Mouse (Mus musculus): ENCODE results near the gene Olfr1383. TPM values are rescaled to one million over a fixed set of nuclear protein-coding genes. Genes with fewer than 3 reads are reported as not detected.
"Not testable (repeated sequence)": the region's sequence is repeated elsewhere in the genome, so short reads cannot be mapped to it uniquely, and the experiment has no call there.

Gene Olfr1383
- not detected in 2 replicates for total RNA-seq (2014; rRNA removed; ENCODE audit: low replicate concordance)
- polyA plus RNA-seq (2015; fragmentation: Nextera tagmentation; extraction: Ambion mirVana) = not detected in 2 replicates

DNA sequence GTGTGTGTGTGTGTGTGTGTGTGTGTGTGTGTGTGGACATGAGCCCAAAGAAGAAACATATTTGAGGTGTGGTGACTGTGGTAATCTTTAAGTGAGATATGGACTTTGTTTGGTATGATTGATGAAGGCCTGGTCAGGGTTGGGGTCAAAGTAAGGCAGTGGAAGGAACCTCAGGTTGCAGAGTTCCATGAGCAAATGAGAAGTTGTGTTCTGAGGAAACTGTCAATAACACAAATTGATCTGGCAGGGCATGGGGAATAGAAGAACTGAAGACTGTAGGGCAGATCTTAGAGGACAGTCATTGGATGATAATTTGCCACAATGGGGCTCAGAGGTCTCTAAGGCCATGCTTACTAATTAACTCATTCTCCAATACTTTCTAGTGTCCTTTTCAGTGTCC, at the start of gene Olfr1383:
TSS of gene Olfr1383 (plus strand) at position 301 of the 400 bp plus-strand sequence.
- no peaks in the 10 kb centered on the region for H3K9me3 ChIP-seq (replicated peaks; ENCODE audit: control insufficient read depth, low read length)
- no peak within 1 kb of the TSS for H3K9ac ChIP-seq (replicated peaks; ENCODE audit: low read depth, low read length)
- H3K27ac ChIP-seq (ENCODE audit: low read depth) = no peak within 1 kb of the TSS
- DNase-seq (ENCODE audit: low spot score) (no peak), ATAC-seq (ENCODE audit: insufficient read depth, low read depth) (no peak)
- H3K4me2 ChIP-seq (ENCODE audit: low read depth, low read length) = no peak within 1 kb of the TSS
- H3K4me1 ChIP-seq (ENCODE audit: control insufficient read depth, insufficient read depth) = no peaks in the 10 kb centered on the region
- no peaks in the 10 kb centered on the region for H3K36me3 ChIP-seq (replicated peaks; ENCODE audit: control insufficient read depth, insufficient read depth, low read length)
- TF ChIP-seq CTCF (IDR thresholded peaks at IDR 0.05; ENCODE audit: low read depth) (no peak), EP300 (IDR thresholded peaks at IDR 0.05; ENCODE audit: low read depth) (no peak)
- H3K4me3 ChIP-seq (ENCODE audit: low read depth, low read length) = no peak within 1 kb of the TSS
- no peaks in the 10 kb centered on the region for H3K27me3 ChIP-seq (ENCODE audit: control insufficient read depth, insufficient read depth, low read length)

DNA sequence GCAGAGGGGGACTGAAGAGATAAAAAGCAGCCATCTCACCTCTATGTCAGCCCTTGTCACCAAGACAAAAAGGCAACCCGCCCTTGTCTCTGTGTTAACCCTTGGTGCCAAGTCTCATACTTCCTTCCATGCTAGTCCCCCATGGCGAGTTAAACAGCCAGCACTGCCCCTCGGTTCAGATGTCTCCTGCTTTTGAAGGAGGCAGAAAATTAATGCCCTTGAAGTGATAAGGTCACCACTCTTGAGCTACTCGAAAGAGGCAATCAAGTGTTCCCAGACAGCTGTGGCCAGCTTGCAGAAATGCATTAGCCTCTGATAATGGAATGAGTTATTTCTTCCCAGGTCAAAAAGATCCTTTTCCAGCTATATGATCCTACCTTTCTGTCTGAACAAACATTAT, 33.5 kb upstream of the Olfr1383 start:
- ATAC-seq (ENCODE audit: insufficient read depth, low read depth) = no peak
- H3K4me3 ChIP-seq (ENCODE audit: low read depth, low read length) = no peak overlapping the region
- DNase-seq (ENCODE audit: low spot score) = no peak
- H3K27me3 ChIP-seq (ENCODE audit: control insufficient read depth, insufficient read depth, low read length) = no peaks in the 10 kb centered on the region
- no peaks in the 10 kb centered on the region for H3K36me3 ChIP-seq (replicated peaks; ENCODE audit: control insufficient read depth, insufficient read depth, low read length)
- 30% methylated on average over 4 of the region's 4 CpGs for WGBS
- H3K9ac ChIP-seq (replicated peaks; ENCODE audit: low read depth, low read length) = no peak overlapping the region
- no peak overlapping the region for H3K27ac ChIP-seq (ENCODE audit: low read depth)
- no peaks in the 10 kb centered on the region for H3K4me1 ChIP-seq (ENCODE audit: control insufficient read depth, insufficient read depth)
- H3K9me3 ChIP-seq (replicated peaks; ENCODE audit: control insufficient read depth, low read length) = no peaks in the 10 kb centered on the region
- TF ChIP-seq EP300 (IDR thresholded peaks at IDR 0.05; ENCODE audit: low read depth) = no peak
- TF ChIP-seq CTCF (IDR thresholded peaks at IDR 0.05; ENCODE audit: low read depth) = no peak
- H3K4me2 ChIP-seq (ENCODE audit: low read depth, low read length) = no peak overlapping the region

DNA sequence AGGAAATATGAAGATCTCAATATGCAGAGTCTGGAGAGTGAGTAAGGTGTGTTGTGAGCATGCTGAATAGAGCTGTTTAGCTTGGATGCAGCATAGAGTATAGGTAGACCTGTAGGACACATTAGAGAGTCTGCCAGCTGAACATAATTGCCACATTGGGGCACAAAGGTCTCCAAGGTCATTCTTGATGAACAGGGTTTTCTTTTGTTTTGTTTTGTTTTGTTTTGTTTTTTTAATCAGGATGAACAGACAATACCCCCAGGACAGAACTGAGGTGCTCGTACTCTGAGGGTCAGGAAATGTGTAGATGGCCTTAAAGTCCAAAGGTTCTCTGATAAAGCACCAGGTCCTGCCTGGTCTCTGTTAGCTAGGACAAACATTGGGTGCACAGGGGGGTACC, 30.7 kb upstream of the Olfr1383 start, which contains the start of gene Olfr1385:
TSS of gene Olfr1385 (plus strand) at position 301 of the 400 bp plus-strand sequence.
- not testable (repeated sequence) for H3K9ac ChIP-seq (replicated peaks; ENCODE audit: low read depth, low read length); H3K4me3 ChIP-seq (ENCODE audit: low read depth, low read length); H3K27ac ChIP-seq (ENCODE audit: low read depth); H3K9me3 ChIP-seq (replicated peaks; ENCODE audit: control insufficient read depth, low read length); ATAC-seq (ENCODE audit: insufficient read depth, low read depth); H3K4me1 ChIP-seq (ENCODE audit: control insufficient read depth, insufficient read depth); H3K4me2 ChIP-seq (ENCODE audit: low read depth, low read length); DNase-seq (ENCODE audit: low spot score); H3K27me3 ChIP-seq (ENCODE audit: control insufficient read depth, insufficient read depth, low read length); H3K36me3 ChIP-seq (replicated peaks; ENCODE audit: control insufficient read depth, insufficient read depth, low read length)
- 58% methylated on average over 1 of the region's 1 CpGs for WGBS

DNA sequence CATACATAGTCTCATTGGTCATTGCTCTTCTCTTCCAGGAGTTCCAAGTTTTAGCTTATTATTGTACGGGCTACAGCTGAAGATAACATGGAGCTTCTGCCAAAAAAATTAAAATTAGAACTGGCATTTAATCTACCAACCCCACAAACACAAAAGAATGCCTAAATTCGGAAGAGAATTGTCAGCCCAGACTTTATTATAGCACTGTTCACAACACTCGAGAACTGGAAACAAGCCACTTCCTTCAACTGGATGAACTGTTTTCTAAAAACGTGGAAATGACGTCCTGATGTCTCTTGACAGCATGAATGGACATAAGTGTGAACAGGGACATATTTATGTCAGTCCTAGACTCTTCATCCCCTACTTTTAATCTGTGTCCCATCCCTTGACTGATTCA, 1.4 kb upstream of the Olfr1383 start:
- H3K27ac ChIP-seq (ENCODE audit: low read depth) = no peak overlapping the region
- H3K9me3 ChIP-seq (replicated peaks; ENCODE audit: control insufficient read depth, low read length) = no peaks in the 10 kb centered on the region
- ATAC-seq (ENCODE audit: insufficient read depth, low read depth) = no peak
- no peak for DNase-seq (ENCODE audit: low spot score)
- WGBS = 48% methylated on average over 5 of the region's 5 CpGs
- no peak overlapping the region for H3K9ac ChIP-seq (replicated peaks; ENCODE audit: low read depth, low read length)
- TF ChIP-seq CTCF (IDR thresholded peaks at IDR 0.05; ENCODE audit: low read depth) (no peak), EP300 (IDR thresholded peaks at IDR 0.05; ENCODE audit: low read depth) (no peak)
- H3K36me3 ChIP-seq (replicated peaks; ENCODE audit: control insufficient read depth, insufficient read depth, low read length) = no peaks in the 10 kb centered on the region
- no peaks in the 10 kb centered on the region for H3K4me1 ChIP-seq (ENCODE audit: control insufficient read depth, insufficient read depth)
- H3K4me2 ChIP-seq (ENCODE audit: low read depth, low read length) = no peak overlapping the region
- no peaks in the 10 kb centered on the region for H3K27me3 ChIP-seq (ENCODE audit: control insufficient read depth, insufficient read depth, low read length)
- H3K4me3 ChIP-seq (ENCODE audit: low read depth, low read length) = no peak overlapping the region

DNA sequence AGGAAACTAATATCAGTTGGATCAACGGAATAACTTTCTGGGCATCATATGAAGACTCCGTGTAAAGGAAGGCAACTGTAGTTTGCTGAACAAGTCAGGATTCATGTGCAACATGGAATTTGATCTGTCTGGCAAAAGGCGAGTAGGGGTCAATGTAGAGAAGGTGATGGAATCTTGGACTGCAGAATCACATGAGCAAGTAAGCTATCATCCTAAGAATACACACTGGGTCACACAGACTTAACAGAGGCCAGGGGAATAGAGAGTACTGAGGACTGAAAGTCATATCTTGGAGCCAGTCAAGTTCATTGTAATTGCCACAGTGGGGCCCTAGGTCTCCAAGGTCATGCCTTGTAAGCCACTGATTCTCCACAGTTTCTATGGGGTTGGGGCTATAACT, 8.5 kb downstream of the Olfr1383 start, which contains the start of gene Olfr1382:
TSS of gene Olfr1382 (plus strand) at position 301 of the 400 bp plus-strand sequence.
- Histone ChIP-seq H3K27me3 (ENCODE audit: control insufficient read depth, insufficient read depth, low read length) (no peaks in the 10 kb centered on the region), H3K27ac (ENCODE audit: low read depth) (no peak within 1 kb of the TSS), H3K4me3 (ENCODE audit: low read depth, low read length) (no peak within 1 kb of the TSS), H3K4me1 (ENCODE audit: control insufficient read depth, insufficient read depth) (no peaks in the 10 kb centered on the region), H3K4me2 (ENCODE audit: low read depth, low read length) (no peak within 1 kb of the TSS), H3K9ac (replicated peaks; ENCODE audit: low read depth, low read length) (no peak within 1 kb of the TSS), H3K9me3 (replicated peaks; ENCODE audit: control insufficient read depth, low read length) (no peaks in the 10 kb centered on the region), H3K36me3 (replicated peaks; ENCODE audit: control insufficient read depth, insufficient read depth, low read length) (no peaks in the 10 kb centered on the region)
- ATAC-seq (ENCODE audit: insufficient read depth, low read depth) (no peak), DNase-seq (ENCODE audit: low spot score) (no peak)
- TF ChIP-seq CTCF (IDR thresholded peaks at IDR 0.05; ENCODE audit: low read depth) (no peak), EP300 (IDR thresholded peaks at IDR 0.05; ENCODE audit: low read depth) (no peak)
- WGBS = 64% methylated on average over 3 of the region's 3 CpGs

DNA sequence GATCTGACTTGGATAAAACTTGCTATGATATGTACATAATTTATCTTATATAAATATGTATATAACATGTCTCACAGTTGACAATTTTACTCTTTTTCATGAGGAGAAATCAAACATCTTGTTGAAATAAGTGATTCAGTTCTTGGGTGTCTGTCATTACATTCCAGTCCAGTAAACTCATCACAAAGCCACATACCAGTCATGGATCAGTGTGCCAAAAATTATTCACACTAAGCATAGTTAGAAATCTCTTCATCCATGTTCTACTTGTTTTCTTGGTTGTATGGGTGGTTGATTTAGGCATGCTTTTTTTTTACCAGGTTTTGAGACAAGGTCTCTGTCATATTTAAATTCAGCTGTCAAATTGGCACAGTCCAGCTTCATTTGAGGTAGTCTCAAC, 13.3 kb downstream of the Olfr1383 start:
- Histone ChIP-seq H3K9ac (replicated peaks; ENCODE audit: low read depth, low read length) (no peak overlapping the region), H3K9me3 (replicated peaks; ENCODE audit: control insufficient read depth, low read length) (no peaks in the 10 kb centered on the region), H3K4me1 (ENCODE audit: control insufficient read depth, insufficient read depth) (no peaks in the 10 kb centered on the region), H3K27me3 (ENCODE audit: control insufficient read depth, insufficient read depth, low read length) (no peaks in the 10 kb centered on the region), H3K27ac (ENCODE audit: low read depth) (no peak overlapping the region), H3K4me3 (ENCODE audit: low read depth, low read length) (no peak overlapping the region), H3K4me2 (ENCODE audit: low read depth, low read length) (no peak overlapping the region), H3K36me3 (replicated peaks; ENCODE audit: control insufficient read depth, insufficient read depth, low read length) (no peaks in the 10 kb centered on the region)
- TF ChIP-seq EP300 (IDR thresholded peaks at IDR 0.05; ENCODE audit: low read depth) = no peak
- TF ChIP-seq CTCF (IDR thresholded peaks at IDR 0.05; ENCODE audit: low read depth) = no peak
- ATAC-seq (ENCODE audit: insufficient read depth, low read depth) (no peak), DNase-seq (ENCODE audit: low spot score) (no peak)

Data from heart, postnatal 0 days (tissue).